Mouse (Mus musculus): Measurements from ENCODE around the gene Cacna2d2. TPM values are rescaled to one million over a fixed set of nuclear protein-coding genes. Genes with fewer than 3 reads are reported as not detected.

Gene Cacna2d2
- polyA plus RNA-seq, 1 experiment from 2014 or later, result 0.60 TPM

GRCm38 (mm10) chr9:107443324-107443723 is 43.9 kb downstream of the Cacna2d2 start:
- WGBS, result 53% methylated on average over 12 of the region's 12 CpGs
- no peak overlapping the region for H3K9ac ChIP-seq (ENCODE audit: low read length)
- H3K9me3 ChIP-seq (ENCODE audit: control insufficient read depth, low read length), result no peaks in the 10 kb centered on the region
- no peak for ATAC-seq (ENCODE audit: low read depth)
- H3K4me3 ChIP-seq (ENCODE audit: low read length), result no peak overlapping the region
- H3K27ac ChIP-seq (ENCODE audit: low read length), result no peak overlapping the region
- no peaks in the 10 kb centered on the region for H3K27me3 ChIP-seq (ENCODE audit: control insufficient read depth, insufficient read depth, low read depth, low read length)
- no peaks in the 10 kb centered on the region for H3K4me1 ChIP-seq (replicated peaks; ENCODE audit: control insufficient read depth, insufficient read depth, low read length)
- no peaks in the 10 kb centered on the region for H3K36me3 ChIP-seq (ENCODE audit: control insufficient read depth, insufficient read depth, low read length)
- H3K4me2 ChIP-seq (ENCODE audit: low read depth, low read length), result no peak overlapping the region

- Histone ChIP-seq H3K27me3 (ENCODE audit: control insufficient read depth, insufficient read depth, low read depth, low read length) (no peaks in the 10 kb centered on the region), H3K9ac (ENCODE audit: low read length) (no peak overlapping the region), H3K27ac (ENCODE audit: low read length) (no peak overlapping the region), H3K9me3 (ENCODE audit: control insufficient read depth, low read length) (no peaks in the 10 kb centered on the region), H3K4me2 (ENCODE audit: low read depth, low read length) (no peak overlapping the region), H3K4me1 (replicated peaks; ENCODE audit: control insufficient read depth, insufficient read depth, low read length) (peaks cover 2% of the 10 kb centered on the region), H3K4me3 (ENCODE audit: low read length) (no peak overlapping the region), H3K36me3 (ENCODE audit: control insufficient read depth, insufficient read depth, low read length) (no peaks in the 10 kb centered on the region)
- WGBS, result 56% methylated on average over 4 of the region's 6 CpGs
- ATAC-seq (ENCODE audit: low read depth), result no peak
Observed at GRCm38 (mm10) chr9:107445011-107445471, 45.6 kb downstream of the Cacna2d2 start.

DNA sequence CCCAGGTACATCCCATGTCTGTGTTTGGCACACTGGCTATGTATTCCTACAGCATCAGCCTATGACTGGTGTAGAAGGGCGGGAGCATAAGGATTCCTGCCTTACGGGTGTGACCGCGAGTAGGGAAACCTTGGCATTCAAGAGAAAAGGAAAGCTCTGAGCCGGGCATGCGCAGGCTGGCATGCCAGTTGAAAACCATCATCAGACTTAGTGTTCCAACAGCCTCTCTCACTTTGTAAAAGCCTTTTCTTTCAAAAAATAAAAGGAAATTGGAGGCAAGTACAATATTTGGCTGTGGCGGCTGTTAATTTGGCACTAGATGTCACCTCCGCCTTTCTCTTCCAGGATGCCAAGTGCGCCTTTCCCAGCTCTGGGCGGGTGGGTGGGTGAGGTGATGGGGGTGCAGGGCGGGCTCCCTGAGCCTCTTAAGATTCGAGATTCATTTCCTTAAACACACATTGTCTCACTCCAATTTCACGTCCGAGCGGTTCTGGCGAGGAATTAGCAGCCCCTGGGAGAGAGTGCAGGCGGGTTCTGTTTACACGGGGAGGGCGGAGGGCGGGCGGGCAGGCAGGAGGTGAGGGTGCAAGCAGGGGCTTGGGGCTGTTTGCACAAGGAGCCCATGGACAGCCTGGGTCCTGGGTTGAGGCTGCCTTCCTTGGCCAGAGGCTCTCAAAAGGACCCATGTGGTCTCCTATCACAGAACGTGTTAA is 49.5 kb downstream of the Cacna2d2 start:
- Histone ChIP-seq H3K4me3 (ENCODE audit: low read length) (no peak overlapping the region), H3K36me3 (ENCODE audit: control insufficient read depth, insufficient read depth, low read length) (no peaks in the 10 kb centered on the region), H3K9me3 (ENCODE audit: control insufficient read depth, low read length) (no peaks in the 10 kb centered on the region), H3K4me1 (replicated peaks; ENCODE audit: control insufficient read depth, insufficient read depth, low read length) (peaks cover 17% of the 10 kb centered on the region), H3K27ac (ENCODE audit: low read length) (peak overlapping the region; percentile 44), H3K27me3 (ENCODE audit: control insufficient read depth, insufficient read depth, low read depth, low read length) (no peaks in the 10 kb centered on the region), H3K4me2 (ENCODE audit: low read depth, low read length) (peak overlapping the region; percentile 28), H3K9ac (ENCODE audit: low read length) (no peak overlapping the region)
- ATAC-seq (ENCODE audit: low read depth), result peak; percentile 76; the same call in 1 of the 2 replicates
- WGBS, result 23% methylated on average over 22 of the region's 22 CpGs

DNA sequence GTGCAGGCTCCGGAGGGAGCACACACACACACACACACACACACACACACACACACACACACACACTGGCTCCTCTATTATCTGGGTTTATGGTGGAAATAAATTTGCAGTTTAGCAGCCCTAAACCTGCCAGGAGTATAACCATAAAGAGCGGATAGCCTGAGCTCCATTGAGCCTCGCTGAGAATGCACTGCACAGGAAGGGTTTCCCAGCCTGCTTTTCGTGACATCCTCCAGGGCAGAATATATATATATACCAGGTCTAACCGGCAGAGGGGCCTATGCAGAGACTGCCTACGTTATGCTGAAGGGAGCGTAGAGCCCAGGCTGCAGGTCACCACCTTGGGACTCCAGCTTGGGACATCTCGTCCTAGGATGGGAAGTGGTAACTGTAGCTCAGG is 52.0 kb downstream of the Cacna2d2 start:
- ATAC-seq (ENCODE audit: low read depth), result no peak
- Histone ChIP-seq H3K9ac (ENCODE audit: low read length) (no peak overlapping the region), H3K27me3 (ENCODE audit: control insufficient read depth, insufficient read depth, low read depth, low read length) (no peaks in the 10 kb centered on the region), H3K4me3 (ENCODE audit: low read length) (no peak overlapping the region), H3K4me1 (replicated peaks; ENCODE audit: control insufficient read depth, insufficient read depth, low read length) (peaks cover 18% of the 10 kb centered on the region), H3K4me2 (ENCODE audit: low read depth, low read length) (no peak overlapping the region), H3K36me3 (ENCODE audit: control insufficient read depth, insufficient read depth, low read length) (no peaks in the 10 kb centered on the region), H3K9me3 (ENCODE audit: control insufficient read depth, low read length) (no peaks in the 10 kb centered on the region), H3K27ac (ENCODE audit: low read length) (no peak overlapping the region)
- 68% methylated on average over 8 of the region's 8 CpGs for WGBS

DNA sequence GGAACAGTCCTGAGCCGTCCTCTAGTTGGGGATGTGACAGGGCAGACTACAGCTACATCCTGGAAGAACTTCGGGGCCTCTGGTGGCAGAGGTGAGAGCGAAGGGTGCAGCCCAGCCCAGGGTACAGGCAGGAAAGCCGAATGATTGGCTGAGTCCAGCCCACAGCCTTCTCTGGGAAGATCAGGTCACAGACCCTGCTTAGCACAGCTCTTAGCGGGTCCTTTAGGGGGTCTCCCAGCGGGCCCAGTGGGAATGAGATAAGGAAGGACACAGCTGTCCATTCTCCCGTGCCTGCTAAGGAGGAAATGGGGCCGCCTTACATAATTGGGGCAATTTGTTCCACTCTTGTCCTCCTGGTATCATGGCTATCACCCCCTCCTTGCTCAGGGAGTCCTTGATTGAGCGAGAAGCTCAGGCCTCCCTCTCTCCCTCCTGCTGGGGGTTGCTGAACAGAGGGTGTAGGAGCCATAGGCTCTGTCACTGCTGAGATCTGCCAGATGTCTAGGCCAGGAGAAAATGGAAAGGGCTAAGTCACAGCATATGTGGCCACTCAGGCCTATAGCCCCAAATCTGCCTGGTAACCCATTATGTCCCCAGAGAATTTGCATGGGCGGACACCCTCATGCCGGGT is 52.6 kb downstream of the Cacna2d2 start:
- Histone ChIP-seq H3K27ac (ENCODE audit: low read length) (no peak overlapping the region), H3K9ac (ENCODE audit: low read length) (no peak overlapping the region), H3K27me3 (ENCODE audit: control insufficient read depth, insufficient read depth, low read depth, low read length) (no peaks in the 10 kb centered on the region), H3K9me3 (ENCODE audit: control insufficient read depth, low read length) (no peaks in the 10 kb centered on the region), H3K4me1 (replicated peaks; ENCODE audit: control insufficient read depth, insufficient read depth, low read length) (peaks cover 18% of the 10 kb centered on the region), H3K36me3 (ENCODE audit: control insufficient read depth, insufficient read depth, low read length) (no peaks in the 10 kb centered on the region), H3K4me2 (ENCODE audit: low read depth, low read length) (no peak overlapping the region), H3K4me3 (ENCODE audit: low read length) (no peak overlapping the region)
- no peak for ATAC-seq (ENCODE audit: low read depth)
- 43% methylated on average over 11 of the region's 11 CpGs for WGBS

GRCm38 (mm10) chr9:107452552-107452951 is 53.1 kb downstream of the Cacna2d2 start:
- Histone ChIP-seq H3K9me3 (ENCODE audit: control insufficient read depth, low read length) (no peaks in the 10 kb centered on the region), H3K4me3 (ENCODE audit: low read length) (no peak overlapping the region), H3K4me1 (replicated peaks; ENCODE audit: control insufficient read depth, insufficient read depth, low read length) (peaks cover 18% of the 10 kb centered on the region), H3K27ac (ENCODE audit: low read length) (no peak overlapping the region), H3K4me2 (ENCODE audit: low read depth, low read length) (no peak overlapping the region), H3K27me3 (ENCODE audit: control insufficient read depth, insufficient read depth, low read depth, low read length) (no peaks in the 10 kb centered on the region), H3K36me3 (ENCODE audit: control insufficient read depth, insufficient read depth, low read length) (no peaks in the 10 kb centered on the region), H3K9ac (ENCODE audit: low read length) (no peak overlapping the region)
- WGBS, result 13% methylated on average over 4 of the region's 4 CpGs
- ATAC-seq (ENCODE audit: low read depth), result no peak

- Histone ChIP-seq H3K27me3 (ENCODE audit: control insufficient read depth, insufficient read depth, low read depth, low read length) (no peaks in the 10 kb centered on the region), H3K4me3 (ENCODE audit: low read length) (no peak overlapping the region), H3K27ac (ENCODE audit: low read length) (no peak overlapping the region), H3K9ac (ENCODE audit: low read length) (no peak overlapping the region), H3K4me1 (replicated peaks; ENCODE audit: control insufficient read depth, insufficient read depth, low read length) (peaks cover 18% of the 10 kb centered on the region), H3K9me3 (ENCODE audit: control insufficient read depth, low read length) (no peaks in the 10 kb centered on the region), H3K36me3 (ENCODE audit: control insufficient read depth, insufficient read depth, low read length) (no peaks in the 10 kb centered on the region), H3K4me2 (ENCODE audit: low read depth, low read length) (no peak overlapping the region)
- ATAC-seq (ENCODE audit: low read depth), result peak; percentile 44; the same call in 1 of the 2 replicates
- 55% methylated on average over 8 of the region's 8 CpGs for WGBS
Observed at GRCm38 (mm10) chr9:107453151-107453550, 53.7 kb downstream of the Cacna2d2 start.

DNA sequence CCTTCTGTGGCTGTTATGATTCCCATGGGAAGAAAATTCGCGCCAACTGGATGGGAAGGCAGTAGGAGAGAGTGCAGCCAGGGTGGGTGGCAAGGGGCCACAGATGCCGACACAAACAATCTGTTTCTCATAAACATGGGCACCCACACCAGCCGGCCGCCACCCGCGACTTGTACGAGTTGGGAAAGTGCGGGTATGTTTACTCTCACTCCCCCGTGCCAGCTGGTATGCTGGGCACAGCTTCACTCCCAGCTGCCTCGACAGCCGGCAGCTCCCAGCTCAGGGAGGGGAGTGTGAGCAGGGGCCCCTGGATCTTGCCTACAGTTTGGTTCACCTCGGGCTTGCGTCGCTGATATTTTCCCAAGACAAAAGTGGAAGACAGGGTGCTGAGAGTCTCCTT is 57.3 kb downstream of the Cacna2d2 start:
- no peak for ATAC-seq (ENCODE audit: low read depth)
- no peaks in the 10 kb centered on the region for H3K36me3 ChIP-seq (ENCODE audit: control insufficient read depth, insufficient read depth, low read length)

DNA sequence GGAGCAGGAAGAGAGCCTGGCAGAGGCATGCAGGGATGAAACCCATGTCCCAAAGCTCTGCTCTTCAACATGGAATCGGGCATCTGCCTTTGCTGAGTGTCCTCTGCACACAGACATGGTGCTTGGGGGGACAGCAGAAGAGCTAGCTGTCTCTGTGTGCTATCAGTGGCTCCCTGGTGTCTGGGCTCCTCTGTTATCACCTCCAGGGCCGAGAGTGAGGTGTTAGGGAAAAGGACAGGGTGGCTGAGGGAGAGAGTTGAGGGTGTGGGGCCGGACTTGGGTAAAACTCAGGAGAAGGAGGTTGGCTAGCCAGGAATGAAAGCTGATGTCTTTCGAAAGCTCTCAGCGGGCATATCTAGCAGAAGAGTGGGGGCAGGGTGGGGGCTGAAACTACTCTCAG is 63.5 kb downstream of the Cacna2d2 start:
- Histone ChIP-seq H3K36me3 (ENCODE audit: control insufficient read depth, insufficient read depth, low read length) (no peaks in the 10 kb centered on the region), H3K4me3 (ENCODE audit: low read length) (no peak overlapping the region), H3K9ac (ENCODE audit: low read length) (no peak overlapping the region), H3K27ac (ENCODE audit: low read length) (no peak overlapping the region), H3K4me1 (replicated peaks; ENCODE audit: control insufficient read depth, insufficient read depth, low read length) (no peaks in the 10 kb centered on the region), H3K4me2 (ENCODE audit: low read depth, low read length) (no peak overlapping the region), H3K27me3 (ENCODE audit: control insufficient read depth, insufficient read depth, low read depth, low read length) (no peaks in the 10 kb centered on the region), H3K9me3 (ENCODE audit: control insufficient read depth, low read length) (no peaks in the 10 kb centered on the region)
- ATAC-seq (ENCODE audit: low read depth), result no peak
- WGBS, result 31% methylated on average over 5 of the region's 5 CpGs

More for the DNA sequence above, 57.3 kb downstream of the Cacna2d2 start:
- Histone ChIP-seq H3K4me3 (ENCODE audit: low read length) (no peak overlapping the region), H3K4me1 (replicated peaks; ENCODE audit: control insufficient read depth, insufficient read depth, low read length) (peaks cover 15% of the 10 kb centered on the region; the same call in 1 of the 2 replicates), H3K27ac (ENCODE audit: low read length) (no peak overlapping the region), H3K9ac (ENCODE audit: low read length) (no peak overlapping the region), H3K27me3 (ENCODE audit: control insufficient read depth, insufficient read depth, low read depth, low read length) (no peaks in the 10 kb centered on the region), H3K4me2 (ENCODE audit: low read depth, low read length) (no peak overlapping the region), H3K9me3 (ENCODE audit: control insufficient read depth, low read length) (no peaks in the 10 kb centered on the region)
- 42% methylated on average over 15 of the region's 15 CpGs for WGBS
